Mouse (Mus musculus): ENCODE results near the gene Taf1a. TPM values are rescaled to one million over a fixed set of nuclear protein-coding genes. Genes with fewer than 3 reads are reported as not detected.
A peak's percentile ranks its signal among the peaks of the same experiment; 100 is the strongest.
"Not testable (repeated sequence)": the region's sequence is repeated elsewhere in the genome, so short reads cannot be mapped to it uniquely, and the experiment has no call there.

The Taf1a gene
- 10 to 100 TPM in 1 of 2 experiments, 1 to 10 TPM in 1; 7.4 to 10.4 TPM for total RNA-seq (2021)
- long read RNA-seq, experiment 1, result 0 reads
- long read RNA-seq, experiment 2, partial matches to known transcripts, result 0 of 1 reads
- long read RNA-seq, experiment 2, other reads (novel, unspliced or antisense), result 0 of 1 reads

- DNase-seq (ENCODE audit: low spot score in 2 of 2), result peak; percentile 73 to 87
Measured at GRCm38 (mm10) chr1:183388426-183389406, at the start of gene Taf1a. TSS of gene Taf1a (plus strand) at chr1:183388981.

DNA sequence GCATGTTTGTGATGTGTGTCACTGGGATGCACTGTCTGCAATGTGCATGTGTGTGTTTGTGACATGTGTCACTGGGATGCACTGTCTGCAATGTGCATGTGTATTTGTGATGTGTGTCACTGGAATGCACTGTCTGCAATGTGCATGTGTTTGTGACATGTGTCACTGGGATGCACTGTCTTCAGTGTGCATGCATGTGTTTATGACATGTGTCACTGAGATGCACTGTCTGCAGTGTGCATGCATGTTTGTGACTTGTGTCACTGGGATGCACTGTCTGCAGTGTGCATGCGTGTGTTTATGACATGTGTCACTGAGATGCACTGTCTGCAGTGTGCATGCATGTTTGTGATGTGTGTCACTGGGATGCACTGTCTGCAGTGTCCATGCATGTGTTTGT, 45.9 kb upstream of the Taf1a start:
- not testable (repeated sequence) for DNase-seq (ENCODE audit: low spot score in 2 of 2)

DNA sequence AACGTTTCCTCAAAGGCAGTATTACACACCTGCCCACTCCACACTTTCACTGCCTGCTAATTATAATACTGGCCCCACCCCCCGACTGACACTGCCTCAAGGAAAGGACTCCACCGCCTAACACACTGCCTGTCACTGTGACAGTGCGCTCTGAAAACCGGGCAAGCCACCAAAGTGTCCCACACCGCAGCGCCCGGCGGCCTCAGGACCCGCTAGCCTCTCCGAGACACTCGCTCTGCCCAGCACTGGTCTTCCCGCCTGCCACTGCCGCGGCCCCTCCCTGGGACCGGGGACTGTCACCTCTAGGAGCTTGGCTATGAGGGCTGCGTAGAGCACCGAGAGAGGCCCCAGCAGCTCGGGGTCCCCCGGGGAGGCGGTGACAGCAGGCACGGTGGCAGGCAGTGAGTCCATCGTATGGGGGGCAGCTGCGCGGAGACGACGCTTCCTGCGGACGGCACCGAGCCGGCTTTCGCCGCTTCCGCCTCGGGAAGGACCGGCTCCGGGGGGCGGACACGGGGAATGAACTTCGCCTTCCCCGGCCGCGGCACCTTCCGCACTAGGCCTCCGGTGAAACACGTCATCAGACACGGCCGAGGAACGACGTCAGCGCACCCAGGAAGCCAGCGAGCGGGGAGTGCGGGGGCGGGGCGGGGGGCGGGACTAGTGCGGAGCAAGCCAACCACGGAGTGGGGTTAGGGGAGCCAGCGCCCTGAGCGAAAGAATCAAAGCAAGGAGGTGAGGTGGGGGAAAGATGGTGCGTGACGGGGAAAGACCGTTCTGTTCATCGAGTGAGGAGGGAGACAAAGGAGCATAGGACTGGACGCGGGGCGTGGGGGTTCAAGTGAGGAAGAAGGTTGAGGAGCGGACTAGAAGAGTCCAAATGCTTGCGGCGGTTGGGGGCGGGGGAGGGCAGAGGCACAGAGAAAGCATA, 43.6 kb upstream of the Taf1a start:
- DNase-seq (ENCODE audit: low spot score in 2 of 2), result peak; percentile 63 to 88

GRCm38 (mm10) chr1:183345817-183346195, 43.0 kb upstream of the Taf1a start:
- DNase-seq (ENCODE audit: low spot score in 2 of 2), result no peak

- peak; percentile 27 to 50 for DNase-seq (ENCODE audit: low spot score in 2 of 2)
Measured at GRCm38 (mm10) chr1:183349840-183350239, 38.9 kb upstream of the Taf1a start.

DNA sequence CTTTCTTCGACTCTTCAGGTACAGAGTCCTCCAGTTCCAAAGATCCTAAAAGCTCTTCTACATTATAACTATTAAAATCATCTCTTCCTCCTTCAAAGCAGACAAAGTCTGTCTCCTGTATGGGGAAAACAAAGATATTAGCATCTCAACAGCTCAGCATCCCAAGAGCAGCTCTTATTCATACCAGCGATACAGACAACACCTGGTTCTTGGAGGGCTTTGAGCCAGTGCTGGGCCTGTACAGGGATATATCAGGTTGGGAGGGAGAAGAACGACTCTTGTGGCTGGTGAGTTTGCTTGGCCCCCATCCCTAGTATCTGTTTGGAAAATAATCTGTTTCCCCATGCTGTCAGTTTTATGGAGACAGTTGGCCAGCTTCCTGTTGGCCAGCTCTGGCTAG, 29.9 kb upstream of the Taf1a start:
- DNase-seq (ENCODE audit: low spot score in 2 of 2), result no peak

DNA sequence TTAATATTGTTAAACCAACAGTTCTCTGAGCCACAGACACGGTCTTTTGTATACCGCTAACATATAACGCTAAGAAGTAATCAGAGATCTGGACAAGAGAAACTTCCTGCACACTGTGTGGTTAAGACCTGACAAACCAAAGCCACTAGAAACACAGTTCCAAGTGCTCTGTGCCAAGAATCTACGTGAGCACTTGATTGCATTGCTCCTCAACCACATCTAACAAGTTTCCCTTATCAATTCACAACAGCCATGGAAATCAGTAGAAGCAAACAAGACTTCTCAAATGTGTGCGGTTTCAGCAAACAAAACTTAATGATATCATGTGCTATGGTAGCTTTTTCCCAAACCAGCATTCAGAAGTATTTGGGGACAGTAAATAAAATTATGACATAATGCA, 26.5 kb upstream of the Taf1a start:
- DNase-seq (ENCODE audit: low spot score in 2 of 2), result no peak

DNA sequence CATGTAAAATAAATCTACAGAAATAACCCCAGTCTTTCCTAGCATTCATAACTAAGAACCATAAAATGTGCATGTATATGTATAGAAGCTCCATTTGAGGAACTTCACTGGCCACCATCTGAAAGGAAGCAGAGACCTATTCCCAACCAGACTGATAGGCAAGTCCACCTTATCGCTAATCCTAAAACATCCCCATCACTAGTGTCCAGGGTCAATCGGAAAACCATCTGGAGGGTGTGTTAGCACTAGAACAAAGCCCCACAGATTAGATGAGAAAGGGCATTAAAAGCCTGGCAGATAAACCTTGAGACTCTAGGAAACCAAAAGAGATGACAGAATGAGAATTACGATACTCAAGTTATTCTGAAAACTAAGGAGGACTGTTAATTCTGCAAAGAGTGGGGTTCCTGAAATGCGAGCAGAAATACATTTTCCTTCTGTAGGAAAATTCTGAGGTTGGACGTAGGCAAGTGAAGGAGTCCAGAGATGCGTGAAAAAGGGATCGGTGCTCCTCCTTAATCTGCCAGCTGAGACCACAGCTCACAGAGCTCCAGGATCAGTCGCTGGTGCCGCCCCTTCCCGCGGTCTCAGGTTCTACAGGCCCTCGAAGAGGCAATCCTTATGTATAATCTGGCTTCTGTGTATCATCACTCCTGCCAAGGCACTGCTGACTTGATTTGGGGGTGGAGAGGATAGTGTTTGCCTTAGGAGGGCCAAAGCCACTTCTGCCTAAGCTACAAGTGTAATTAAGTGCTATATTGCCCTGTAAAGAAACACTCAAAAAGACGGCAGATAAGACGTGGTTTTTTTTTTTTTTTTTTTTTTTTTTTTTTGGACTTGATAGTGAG, 25.8 kb upstream of the Taf1a start:
- DNase-seq (ENCODE audit: low spot score in 2 of 2), result no peak

- DNase-seq (ENCODE audit: low spot score in 2 of 2), result no peak
Measured at GRCm38 (mm10) chr1:183363577-183363867, 25.3 kb upstream of the Taf1a start.

- DNase-seq (ENCODE audit: low spot score in 2 of 2), result no peak
Measured at GRCm38 (mm10) chr1:183366361-183366760, 22.4 kb upstream of the Taf1a start.

DNA sequence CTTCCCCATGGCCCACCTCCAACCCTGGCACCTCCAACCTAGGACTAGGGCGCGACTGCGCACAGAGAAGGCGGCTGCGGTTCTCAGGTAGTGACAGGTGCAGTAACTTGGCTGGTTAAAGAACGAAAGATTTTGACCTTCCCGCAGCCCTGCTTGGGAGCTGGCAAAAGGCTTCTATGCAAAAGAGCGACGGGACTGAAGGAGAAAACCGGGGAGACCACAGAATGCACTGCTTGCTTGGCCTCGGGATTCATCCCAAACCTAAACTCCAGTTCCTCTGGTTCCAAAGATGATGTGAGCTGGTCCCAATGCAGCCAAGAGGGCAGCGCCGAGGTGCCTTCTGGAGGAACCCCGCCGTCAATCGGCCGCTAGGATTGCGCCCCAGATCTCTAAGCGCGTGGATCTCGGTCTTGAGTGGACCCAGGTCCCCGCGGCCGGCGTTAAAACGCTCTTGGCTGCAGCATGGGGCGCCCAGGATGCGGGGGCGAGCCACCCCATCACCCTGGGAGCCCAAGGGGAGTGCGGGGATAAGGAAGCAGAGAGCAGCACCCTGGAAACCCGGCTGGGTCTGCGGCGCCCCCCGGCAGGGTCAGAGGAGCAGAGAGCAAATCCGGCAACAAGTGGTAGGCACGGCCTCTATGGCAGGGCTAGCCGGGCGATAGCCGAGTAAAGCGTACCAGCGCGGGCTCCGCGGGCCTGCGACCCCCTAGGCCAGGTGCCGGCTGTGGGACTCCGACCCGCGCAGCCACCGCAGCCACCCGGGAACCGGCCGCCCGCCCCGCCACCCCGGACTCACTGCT, 20.0 kb upstream of the Taf1a start:
- peak in 1 of 2 experiments; percentile 23 for DNase-seq (ENCODE audit: low spot score in 2 of 2)

GRCm38 (mm10) chr1:183369427-183370014, 19.3 kb upstream of the Taf1a start, which contains the start of gene Mia3:
TSS of gene Mia3 (minus strand) at chr1:183369553.
- peak; percentile 93 to 94 for DNase-seq (ENCODE audit: low spot score in 2 of 2)

GRCm38 (mm10) chr1:183374728-183375127, 14.1 kb upstream of the Taf1a start:
- no peak for DNase-seq (ENCODE audit: low spot score in 2 of 2)

DNA sequence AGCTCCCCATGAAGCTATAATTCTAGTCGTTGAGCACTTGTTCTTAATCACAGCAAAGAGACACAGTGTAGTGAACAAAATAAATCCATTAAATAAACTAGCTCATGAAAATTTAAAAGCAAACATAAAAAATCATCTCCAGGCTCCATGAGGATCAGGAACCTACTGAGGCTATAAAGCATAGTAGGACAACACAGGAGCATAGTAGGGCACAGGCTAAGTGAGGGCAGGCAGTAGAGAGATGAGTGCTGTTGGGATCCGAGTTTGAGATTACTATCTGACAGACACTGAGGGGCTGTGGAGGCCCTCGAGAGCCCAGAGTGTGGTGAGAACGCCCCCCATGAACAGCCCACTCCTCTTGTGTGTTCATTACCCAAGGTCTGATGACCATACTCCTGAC, 11.7 kb upstream of the Taf1a start:
- DNase-seq (ENCODE audit: low spot score in 2 of 2), result no peak

DNA sequence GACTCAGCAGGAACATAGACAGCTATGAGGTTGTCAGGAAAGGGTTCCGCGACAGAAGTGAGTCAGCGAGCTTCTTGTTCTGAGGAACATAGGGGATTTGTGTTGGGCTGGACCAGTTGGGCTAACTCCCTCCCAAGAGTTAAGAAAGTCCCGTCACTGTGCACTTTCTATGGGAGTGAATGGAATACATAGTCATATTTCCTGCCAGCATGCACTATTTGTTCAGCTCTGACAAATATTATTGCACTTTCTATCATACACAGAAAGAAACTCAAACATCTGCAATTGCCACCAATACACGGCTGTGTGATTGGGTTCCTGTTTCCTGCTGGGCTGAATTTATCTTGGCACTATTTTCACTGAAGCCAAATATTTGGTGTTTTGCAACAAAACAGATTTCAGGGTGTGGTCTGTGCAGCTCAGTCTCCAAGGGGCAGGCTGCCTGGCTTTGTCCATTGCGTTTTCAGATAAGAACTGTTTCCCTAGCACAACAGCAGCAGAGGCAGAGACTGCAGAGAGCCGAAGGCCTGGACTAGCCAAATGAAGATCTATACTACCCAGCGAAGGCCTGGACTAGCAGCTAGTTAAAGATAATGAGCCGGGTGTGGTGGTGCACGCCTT, 10.3 kb upstream of the Taf1a start:
- no peak for DNase-seq (ENCODE audit: low spot score in 2 of 2)

- not testable (repeated sequence) for DNase-seq (ENCODE audit: low spot score in 2 of 2)
Measured at GRCm38 (mm10) chr1:183379376-183379775, 9.4 kb upstream of the Taf1a start.

GRCm38 (mm10) chr1:183381816-183382215, 7.0 kb upstream of the Taf1a start:
- DNase-seq (ENCODE audit: low spot score in 2 of 2), result no peak

DNA sequence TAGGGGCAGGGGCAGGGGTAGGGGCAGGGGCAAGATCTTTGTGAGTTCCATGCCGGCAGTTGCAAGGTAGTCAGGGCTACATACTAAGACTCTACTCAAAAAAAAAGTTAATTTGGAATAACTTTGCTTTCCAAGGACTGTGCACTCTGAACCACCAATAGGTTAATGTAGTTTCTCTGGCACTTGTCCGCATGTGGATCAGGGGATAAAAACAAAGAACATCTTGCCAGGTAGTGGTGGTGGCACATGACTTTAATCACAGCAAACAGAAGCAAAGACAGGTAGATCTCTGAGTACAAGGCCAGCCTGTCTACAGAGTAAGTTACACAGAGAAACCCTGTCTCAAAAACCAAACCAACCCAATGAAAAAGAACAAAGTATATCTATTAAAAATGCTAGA, 6.2 kb upstream of the Taf1a start:
- DNase-seq (ENCODE audit: low spot score in 2 of 2), result no peak

DNA sequence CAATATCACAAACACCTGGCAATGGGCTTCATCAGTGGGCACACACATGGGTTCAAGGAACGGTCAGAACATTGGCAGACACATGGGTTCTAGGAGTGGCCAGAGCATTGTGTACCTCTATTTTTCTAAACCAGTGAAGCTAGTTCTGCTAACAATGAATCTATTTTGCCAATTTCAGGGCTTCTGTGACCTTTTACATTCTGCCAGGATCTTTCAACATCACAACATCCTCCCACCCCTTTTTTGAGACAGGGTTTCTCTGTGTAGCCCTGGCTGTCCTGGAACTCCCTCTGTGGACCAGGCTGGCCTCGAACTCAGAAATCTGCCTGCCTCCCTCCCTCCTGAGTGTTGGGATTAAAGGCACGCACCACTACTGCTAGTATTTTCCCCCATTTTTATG, 1.4 kb upstream of the Taf1a start:
- not testable (repeated sequence) for DNase-seq (ENCODE audit: low spot score in 2 of 2)
